In genomic region chr2:178287285-178287684, GRCm38 (mm10) we compare ENCODE assay signal across 9 mouse cellular contexts.
DNase-seq lines count a peak whose midpoint lies in the region; ATAC-seq and TF ChIP-seq lines count a peak whose summit lies in the region.
"Had no signal": no experiment of that assay in that cellular context is flagged by ENCODE, and none has a peak within 500 bp of the region (broad histone marks: within the 10 kb centered on the region; RNA-seq: fewer than 3 reads in every experiment).

No protein-coding gene starts in this region.

- peak; percentile 48 to 67 for DNase-seq in cerebellum, adult 18-20 months
- peak; percentile 58 to 61 for DNase-seq in kidney, postnatal 4 days
- peak; percentile 57 to 75 for DNase-seq in frontal cortex, postnatal 36 days (ENCODE audit: low spot score in 2 of 2)
- DNase-seq in gastrocnemius, postnatal 36 days: no peak

- no peak overlapping the region for H3K4me3 ChIP-seq in kidney, embryonic 15.5 days (replicated peaks)
- H3K4me3 ChIP-seq in E14TG2a.4 (replicated peaks; ENCODE audit: low read length): no peak overlapping the region
- H3K4me3 ChIP-seq in small intestine, adult 2 months (ENCODE audit: low read depth, low read length): no peak overlapping the region
- H3K4me3 ChIP-seq: embryonic facial prominence, embryonic 12.5 days had no signal

- no peak for TF ChIP-seq POLR2A in small intestine, adult 2 months (IDR thresholded peaks at IDR 0.05; ENCODE audit: low read depth, low read length)

- no peak overlapping the region for H3K9ac ChIP-seq in kidney, embryonic 15.5 days
- H3K9ac ChIP-seq: embryonic facial prominence, embryonic 12.5 days had no signal

- no peak for ATAC-seq in cerebellum, adult (ENCODE audit: insufficient number of reproducible peaks, low FRiP score, low TSS enrichment)
- ATAC-seq in kidney, embryonic 15.5 days (replicated peaks; ENCODE audit: low FRiP score): no peak

- H3K27ac ChIP-seq in kidney, embryonic 15.5 days: no peak overlapping the region
- no peak overlapping the region for H3K27ac ChIP-seq in small intestine, adult 2 months (ENCODE audit: insufficient read depth, low read depth, low read length)
- H3K27ac ChIP-seq: embryonic facial prominence, embryonic 12.5 days had no signal

- no peaks in the 10 kb centered on the region for H3K36me3 ChIP-seq in kidney, embryonic 15.5 days
- H3K36me3 ChIP-seq in E14TG2a.4 (ENCODE audit: insufficient read depth, low read length): no peaks in the 10 kb centered on the region
- H3K36me3 ChIP-seq in small intestine, adult 2 months (ENCODE audit: control insufficient read depth, insufficient read depth, low read length): no peaks in the 10 kb centered on the region
- H3K36me3 ChIP-seq: embryonic facial prominence, embryonic 12.5 days had no signal

- no peak overlapping the region for H3K4me2 ChIP-seq in kidney, embryonic 15.5 days
- H3K4me2 ChIP-seq: embryonic facial prominence, embryonic 12.5 days had no signal

- TF ChIP-seq CTCF in E14TG2a.4 (conservative IDR thresholded peaks at IDR 0.05; ENCODE audit: low read length): peak; percentile 22; the same call in 1 of the 2 replicates
- TF ChIP-seq CTCF in small intestine, adult 2 months (IDR thresholded peaks at IDR 0.05; ENCODE audit: extremely low read depth, insufficient read length, insufficient replicate concordance, low read depth, low read length): peak; percentile 13; the same call in 1 of the 2 replicates

- no peaks in the 10 kb centered on the region for H3K4me1 ChIP-seq in kidney, embryonic 15.5 days
- no peaks in the 10 kb centered on the region for H3K4me1 ChIP-seq in E14TG2a.4 (replicated peaks; ENCODE audit: low read depth, low read length)
- no peaks in the 10 kb centered on the region for H3K4me1 ChIP-seq in small intestine, adult 2 months (ENCODE audit: control insufficient read depth, insufficient read depth, insufficient read length, low read length)
- H3K4me1 ChIP-seq: embryonic facial prominence, embryonic 12.5 days had no signal

- no peaks in the 10 kb centered on the region for H3K9me3 ChIP-seq in kidney, embryonic 15.5 days (replicated peaks)
- H3K9me3 ChIP-seq in E14TG2a.4 (ENCODE audit: low read length): no peaks in the 10 kb centered on the region
- H3K9me3 ChIP-seq: embryonic facial prominence, embryonic 12.5 days had no signal

- intact Hi-C loops in gastrocnemius, postnatal 36 days (cut with DNase I): loop anchor here (5.0 kb wide), 1 partner anchor 50 kb away; no protein-coding TSS in a partner anchor

- no peaks in the 10 kb centered on the region for H3K27me3 ChIP-seq in kidney, embryonic 15.5 days
- H3K27me3 ChIP-seq in E14TG2a.4 (ENCODE audit: insufficient read depth, low read length): no peaks in the 10 kb centered on the region
- no peaks in the 10 kb centered on the region for H3K27me3 ChIP-seq in small intestine, adult 2 months (ENCODE audit: control insufficient read depth, insufficient read depth, low read length)
- H3K27me3 ChIP-seq: embryonic facial prominence, embryonic 12.5 days had no signal

- whole genome bisulfite sequencing in kidney, embryonic 15.5 days: 82% methylated on average over 5 of the region's 5 CpGs
- 74% methylated on average over 5 of the region's 5 CpGs for WGBS in small intestine, adult 2 months

Comparison
In these comparisons a context has a peak if more than half of its experiments do, and no peak if none do; other contexts are left out.
1. DNase-seq: peak in cerebellum, adult 18-20 months (2 of 2), kidney, postnatal 4 days (2 of 2) and frontal cortex, postnatal 36 days (2 of 2); none in gastrocnemius, postnatal 36 days (0 of 2).